Mouse (Mus musculus): ENCODE data around the gene Srebf2.

GRCm38 (mm10) chr15:82145851-82146769, 871 bp upstream of the Srebf2 start:
- no peak for TF ChIP-seq USF1 (IDR thresholded peaks at IDR 0.05; ENCODE audit: low read depth)
- TF ChIP-seq MYOD1 (IDR thresholded peaks at IDR 0.05; ENCODE audit: control insufficient read depth, insufficient read length, low read depth): no peak

Measured in C2C12 (cell line).